Comparison of ENCODE assay signal across 24 mouse cellular contexts in genomic region chr7:99454044-99454443, GRCm38 (mm10). TPM values are rescaled to one million over a fixed set of nuclear protein-coding genes. Genes with fewer than 3 reads are reported as not detected.
DNase-seq lines count a peak whose midpoint lies in the region; ATAC-seq and TF ChIP-seq lines count a peak whose summit lies in the region.
"Had no signal": no experiment of that assay in that cellular context is flagged by ENCODE, and none has a peak within 500 bp of the region (broad histone marks: within the 10 kb centered on the region; RNA-seq: fewer than 3 reads in every experiment).

No protein-coding gene starts in this region.

- peak overlapping the region; percentile 47 for H3K27ac ChIP-seq in kidney, embryonic 14.5 days (ENCODE audit: low read depth, low read length)
- peak overlapping the region; percentile 64 for H3K27ac ChIP-seq in kidney, embryonic 16.5 days (ENCODE audit: low read length)
- peak overlapping the region; percentile 19; the same call in 1 of the 2 replicates for H3K27ac ChIP-seq in embryonic facial prominence, embryonic 10.5 days (replicated peaks)
- H3K27ac ChIP-seq: embryonic facial prominence, embryonic 13.5 days; embryonic facial prominence, embryonic 15.5 days; forebrain, embryonic 10.5 days; forebrain, embryonic 12.5 days had no signal

- H3K4me3 ChIP-seq in kidney, embryonic 14.5 days (ENCODE audit: low read length): no peak overlapping the region
- H3K4me3 ChIP-seq in kidney, embryonic 16.5 days (ENCODE audit: low read length): no peak overlapping the region
- H3K4me3 ChIP-seq in embryonic facial prominence, embryonic 10.5 days: no peak overlapping the region
- H3K4me3 ChIP-seq: embryonic facial prominence, embryonic 13.5 days; embryonic facial prominence, embryonic 15.5 days; erythroblast, embryonic 14.5 days; forebrain, embryonic 10.5 days; forebrain, embryonic 12.5 days had no signal

- DNase-seq in kidney, adult 11 months: no peak
- no peak for DNase-seq in kidney, adult 8-10 months
- no peak for DNase-seq in Patski (ENCODE audit: low read depth, low spot score)
- no peak for DNase-seq in embryonic facial prominence, embryonic 10.5 days (ENCODE audit: low spot score)
- no peak for DNase-seq in adrenal gland, adult 2 months
- no peak for DNase-seq in cerebellum, adult 8-10 months
- DNase-seq: adrenal gland, postnatal 10 days; adrenal gland, postnatal 25 days; cerebellum, adult 11 months; cerebellum, adult 18-20 months; cerebellum, adult 9-10 months; cerebellum, postnatal 25 days had no signal

- no peak overlapping the region for H3K4me2 ChIP-seq in kidney, embryonic 14.5 days (replicated peaks; ENCODE audit: low read depth, low read length)
- H3K4me2 ChIP-seq in kidney, embryonic 16.5 days (replicated peaks; ENCODE audit: low read depth, low read length): no peak overlapping the region
- H3K4me2 ChIP-seq: embryonic facial prominence, embryonic 13.5 days; embryonic facial prominence, embryonic 15.5 days; forebrain, embryonic 12.5 days had no signal

- CTCF ChIA-PET in Patski (lab: Charles Lee): interaction anchor here (4.5 kb wide), 1 partner anchor 78 kb away, joined by 41 read pairs; no protein-coding TSS in a partner anchor

- POLR2A ChIA-PET in Patski (lab: Charles Lee): no interaction called here

- in situ Hi-C loops in Patski (cut with MboI; ENCODE audit: low pct_unique_long_range_greater_than_20kb): no loop called here

- peaks cover 14% of the 10 kb centered on the region for H3K4me1 ChIP-seq in kidney, embryonic 14.5 days (ENCODE audit: control insufficient read depth, insufficient read depth, low read length)
- H3K4me1 ChIP-seq in kidney, embryonic 16.5 days (ENCODE audit: insufficient read depth, low read length): peaks cover 15% of the 10 kb centered on the region
- peaks cover 15% of the 10 kb centered on the region for H3K4me1 ChIP-seq in embryonic facial prominence, embryonic 10.5 days
- H3K4me1 ChIP-seq: embryonic facial prominence, embryonic 13.5 days had no signal

- no peaks in the 10 kb centered on the region for H3K36me3 ChIP-seq in kidney, embryonic 14.5 days (ENCODE audit: control insufficient read depth, insufficient read depth, low read length)
- H3K36me3 ChIP-seq in kidney, embryonic 16.5 days (ENCODE audit: insufficient read depth, low read length): no peaks in the 10 kb centered on the region
- H3K36me3 ChIP-seq in embryonic facial prominence, embryonic 10.5 days (replicated peaks): peaks cover 6% of the 10 kb centered on the region
- H3K36me3 ChIP-seq: embryonic facial prominence, embryonic 15.5 days had no signal

- peak; percentile 63 for ATAC-seq in kidney, embryonic 14.5 days (ENCODE audit: low FRiP score, low TSS enrichment)
- peak; percentile 63; the same call in 1 of the 2 replicates for ATAC-seq in kidney, embryonic 16.5 days (ENCODE audit: low FRiP score, low TSS enrichment)
- peak; percentile 23 for ATAC-seq in Patski
- ATAC-seq: activated CD4-positive, CD25-positive, alpha-beta regulatory T cell, adult 4 months; forebrain, embryonic 14.5 days; forebrain, embryonic 16.5 days had no signal

- 40% methylated on average over 4 of the region's 4 CpGs for WGBS in kidney, embryonic 14.5 days
- WGBS in kidney, embryonic 16.5 days: 45% methylated on average over 4 of the region's 4 CpGs
- 77% methylated on average over 4 of the region's 4 CpGs for WGBS in embryonic facial prominence, embryonic 10.5 days

- no peak for TF ChIP-seq CTCF in Patski (IDR thresholded peaks at IDR 0.05)

- no peak overlapping the region for H3K9ac ChIP-seq in kidney, embryonic 14.5 days (ENCODE audit: low read depth, low read length)
- H3K9ac ChIP-seq in kidney, embryonic 16.5 days (replicated peaks; ENCODE audit: low read length): no peak overlapping the region
- H3K9ac ChIP-seq: embryonic facial prominence, embryonic 13.5 days; embryonic facial prominence, embryonic 15.5 days; forebrain, embryonic 12.5 days had no signal

- H3K9me3 ChIP-seq in kidney, embryonic 14.5 days (ENCODE audit: control insufficient read depth, low read length): no peaks in the 10 kb centered on the region
- no peaks in the 10 kb centered on the region for H3K9me3 ChIP-seq in kidney, embryonic 16.5 days (ENCODE audit: low read length)
- no peaks in the 10 kb centered on the region for H3K9me3 ChIP-seq in embryonic facial prominence, embryonic 10.5 days
- H3K9me3 ChIP-seq: embryonic facial prominence, embryonic 13.5 days; embryonic facial prominence, embryonic 15.5 days; forebrain, embryonic 10.5 days; forebrain, embryonic 12.5 days had no signal

- no peaks in the 10 kb centered on the region for H3K27me3 ChIP-seq in kidney, embryonic 14.5 days (ENCODE audit: control insufficient read depth, insufficient read depth, low read length)
- no peaks in the 10 kb centered on the region for H3K27me3 ChIP-seq in kidney, embryonic 16.5 days (ENCODE audit: insufficient read depth, low read length)
- no peaks in the 10 kb centered on the region for H3K27me3 ChIP-seq in Patski
- H3K27me3 ChIP-seq in embryonic facial prominence, embryonic 10.5 days (replicated peaks; ENCODE audit: low read depth, poor library complexity, severe bottlenecking): no peaks in the 10 kb centered on the region
- H3K27me3 ChIP-seq: embryonic facial prominence, embryonic 13.5 days; embryonic facial prominence, embryonic 15.5 days; forebrain, embryonic 12.5 days had no signal

RNA-seq across cellular contexts. Expression of gene Klhl35, which starts 11.8 kb away (rescaled TPM):
- 1.1 and 1.5 TPM in 2 replicates for polyA plus RNA-seq in kidney, embryonic 14.5 days (2014; fragmentation: Nextera tagmentation; extraction: Ambion mirVana)
- polyA plus RNA-seq in kidney, embryonic 16.5 days (2015; fragmentation: Nextera tagmentation; extraction: Ambion mirVana): 0.66 and 0.75 TPM in 2 replicates
- polyA plus RNA-seq in Patski (2021): 0.09 TPM
- polyA plus RNA-seq in embryonic facial prominence, embryonic 10.5 days (2016; fragmentation: Nextera tagmentation; extraction: Ambion mirVana): 1.4 and 2.3 TPM in 2 replicates
- total RNA-seq in adrenal gland, adult 2 months (2021): under 1 TPM in 1 of 2 experiments, not detected in 1; 0.59 TPM
- polyA plus RNA-seq in adrenal gland, adult 2 months (2012; rRNA removed): 1.3 TPM in 2 replicates
- total RNA-seq: MEL had no signal
- polyA plus RNA-seq: activated CD4-positive, CD25-positive, alpha-beta regulatory T cell, adult 4 months; C2C12; erythroblast, embryonic 14.5 days had no signal

RNA-seq across cellular contexts. Expression of gene Rps3, which starts 29.5 kb away (rescaled TPM):
- 870 and 995 TPM in 2 replicates for polyA plus RNA-seq in kidney, embryonic 14.5 days (2014; fragmentation: Nextera tagmentation; extraction: Ambion mirVana)
- 746 and 752 TPM in 2 replicates for polyA plus RNA-seq in kidney, embryonic 16.5 days (2015; fragmentation: Nextera tagmentation; extraction: Ambion mirVana)
- 1,216 TPM for polyA plus RNA-seq in Patski (2021)
- polyA plus RNA-seq in embryonic facial prominence, embryonic 10.5 days (2016; fragmentation: Nextera tagmentation; extraction: Ambion mirVana): 769 and 805 TPM in 2 replicates
- total RNA-seq in adrenal gland, adult 2 months (2021): 100 to 1,000 TPM; 414 to 589 TPM
- 80.7 and 95.4 TPM in 2 replicates for polyA plus RNA-seq in adrenal gland, adult 2 months (2012; rRNA removed)
